Mouse (Mus musculus) neural tube, embryonic 11.5 days (tissue): ENCODE data around the gene Sema5a. TPM values are rescaled to one million over a fixed set of nuclear protein-coding genes. Genes with fewer than 3 reads are reported as not detected.

Experiments
- ATAC-seq: fragments of 200-750 bp; cut with Nextera tagmentation; 2 replicates; pipeline ENCODE4 v1.8.0; 2017; ENCODE audit warnings: moderate number of reproducible peaks, mild to moderate bottlenecking, moderate TSS enrichment, moderate library complexity; ENCODE audit not compliant: insufficient read depth, low FRiP score, low TSS enrichment
- DNase-seq: peaks from one replicate; pipeline ENCODE4 v3.0.0-alpha.2; 2015; ENCODE audit warnings: low spot score
- H3K27ac ChIP-seq: fragments of 300-500 bp; sonication (generic); 2 replicates; pipeline ENCODE4 v1.5.1; 2014; ENCODE audit warnings: low read depth, mild to moderate bottlenecking, low read length
- H3K27me3 ChIP-seq: fragments of 300-500 bp; sonication (generic); 2 replicates; pipeline ENCODE4 v1.6.1; 2014; ENCODE audit warnings: mild to moderate bottlenecking, low read length, mixed read lengths; ENCODE audit not compliant: control insufficient read depth, insufficient read depth
- H3K36me3 ChIP-seq: fragments of 300-500 bp; sonication (generic); 2 replicates; pipeline ENCODE4 v1.6.1; 2014; ENCODE audit warnings: mild to moderate bottlenecking, low read length, moderate library complexity, mixed read lengths; ENCODE audit not compliant: control insufficient read depth, insufficient read depth
- H3K4me1 ChIP-seq: fragments of 300-500 bp; sonication (generic); 2 replicates; pipeline ENCODE4 v1.6.1; 2014; ENCODE audit warnings: low read length, mixed read lengths; ENCODE audit not compliant: control insufficient read depth, insufficient read depth
- H3K4me2 ChIP-seq: fragments of 300-500 bp; sonication (generic); 2 replicates; pipeline ENCODE4 v1.6.1; 2014; ENCODE audit warnings: low read depth, mild to moderate bottlenecking, moderate library complexity
- H3K4me3 ChIP-seq: fragments of 300-500 bp; sonication (generic); 2 replicates; pipeline ENCODE4 v1.5.1; 2014; ENCODE audit warnings: low read depth, low read length
- H3K9ac ChIP-seq: fragments of 300-500 bp; sonication (generic); 2 replicates; pipeline ENCODE4 v1.6.1; 2014; ENCODE audit warnings: mild to moderate bottlenecking, low read length
- H3K9me3 ChIP-seq: fragments of 300-500 bp; sonication (generic); 2 replicates; pipeline ENCODE4 v1.6.1; 2016; ENCODE audit warnings: low read length; ENCODE audit not compliant: control insufficient read depth
- WGBS: fragments of 180-500 bp; shearing (Covaris S2); extraction: QIAGEN DNeasy Blood & Tissue Kit; methylation state at CpG from one replicate; pipeline ENCODE4 v1.1.7; 2014; 5-methylcytosine and 5-hydroxymethylcytosine counted together
- polyA plus RNA-seq: library from polyadenylated mRNA; unstranded; fragments of >200 nt; fragmentation: Nextera tagmentation; extraction: Ambion mirVana; gene quantifications from 2 replicates; pipeline ENCODE4 v1.2.1, GENCODE M21; 2014

The Sema5a gene
- polyA plus RNA-seq, 1 experiment from 2014 or later: 10.3 TPM

DNA sequence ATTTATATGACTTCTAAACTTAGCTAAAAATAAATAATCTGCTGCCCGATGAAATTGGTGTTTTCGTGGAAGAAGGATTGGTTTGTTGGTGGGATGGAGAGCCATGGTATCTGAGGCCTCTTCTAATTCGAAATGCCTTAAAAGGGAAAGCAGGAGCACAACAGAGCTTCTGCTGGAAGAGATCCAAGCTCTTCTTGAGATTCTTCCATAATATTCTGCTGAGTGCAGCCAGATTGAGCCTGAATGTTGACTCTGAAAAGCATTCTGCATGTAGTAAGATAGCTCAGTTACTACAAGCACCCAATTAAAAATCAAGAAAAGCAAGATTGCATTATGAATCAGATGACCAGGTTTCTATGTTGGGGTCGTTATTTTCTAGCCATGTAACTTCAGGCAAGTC, 36.8 kb downstream of the Sema5a start:
- Histone ChIP-seq H3K4me3 (no peak overlapping the region), H3K4me2 (no peak overlapping the region), H3K9me3 (no peaks in the 10 kb centered on the region), H3K36me3 (no peaks in the 10 kb centered on the region), H3K27me3 (no peaks in the 10 kb centered on the region), H3K27ac (no peak overlapping the region), H3K4me1 (peaks cover 3% of the 10 kb centered on the region; the same call in 1 of the 2 replicates), H3K9ac (no peak overlapping the region)
- WGBS: 91% methylated on average over 4 of the region's 4 CpGs
- ATAC-seq: no peak
- DNase-seq: no peak

DNA sequence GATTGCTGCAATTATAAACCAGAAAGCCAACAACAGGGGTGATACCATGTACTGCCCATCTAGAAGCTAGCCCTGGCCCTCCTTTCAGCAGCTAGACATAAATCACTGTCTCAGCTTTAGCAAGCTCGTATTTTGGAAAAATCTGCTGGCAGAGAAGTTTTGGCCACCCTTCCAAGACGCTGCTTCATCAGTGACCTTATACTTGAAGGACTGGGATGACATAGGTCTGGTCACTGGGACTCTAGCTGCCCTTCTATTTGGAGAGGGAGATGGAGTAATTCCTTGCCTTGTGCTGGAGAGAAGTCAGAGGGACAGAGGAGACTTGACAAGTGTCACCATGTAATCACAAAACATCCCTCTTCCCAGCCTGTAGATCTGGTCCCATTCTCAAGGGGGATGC, 40.1 kb downstream of the Sema5a start:
- H3K27ac ChIP-seq: no peak overlapping the region
- DNase-seq (no peak), ATAC-seq (no peak)
- no peak overlapping the region for H3K4me3 ChIP-seq
- H3K4me2 ChIP-seq: no peak overlapping the region
- 75% methylated on average over 2 of the region's 2 CpGs for WGBS
- no peaks in the 10 kb centered on the region for H3K9me3 ChIP-seq
- H3K9ac ChIP-seq: no peak overlapping the region
- no peaks in the 10 kb centered on the region for H3K4me1 ChIP-seq
- H3K27me3 ChIP-seq: no peaks in the 10 kb centered on the region
- no peaks in the 10 kb centered on the region for H3K36me3 ChIP-seq

DNA sequence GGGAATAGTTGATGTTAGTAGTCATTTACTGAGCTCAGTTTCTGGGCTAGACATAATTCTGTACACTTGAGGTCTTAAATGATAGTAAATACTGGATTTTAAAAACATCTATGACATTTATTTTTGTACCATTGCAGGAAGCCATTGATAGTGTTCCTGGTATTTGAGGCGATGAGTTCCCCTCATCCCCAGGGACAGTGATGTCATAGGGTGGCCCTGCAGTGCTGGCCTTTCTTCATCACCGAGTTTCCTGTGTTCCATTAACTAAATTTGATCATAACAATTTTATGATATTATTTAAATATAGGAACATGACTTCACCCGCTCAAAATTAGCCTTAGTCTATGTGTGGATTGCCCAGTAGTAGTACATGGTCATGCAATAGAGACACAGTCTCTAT, 41.7 kb downstream of the Sema5a start:
- DNase-seq (no peak), ATAC-seq (no peak)
- H3K4me1 ChIP-seq: no peaks in the 10 kb centered on the region
- no peaks in the 10 kb centered on the region for H3K36me3 ChIP-seq
- WGBS: 84% methylated on average over 3 of the region's 3 CpGs
- no peak overlapping the region for H3K4me3 ChIP-seq
- no peak overlapping the region for H3K27ac ChIP-seq
- H3K9me3 ChIP-seq: no peaks in the 10 kb centered on the region
- no peak overlapping the region for H3K9ac ChIP-seq
- H3K27me3 ChIP-seq: no peaks in the 10 kb centered on the region
- H3K4me2 ChIP-seq: no peak overlapping the region

DNA sequence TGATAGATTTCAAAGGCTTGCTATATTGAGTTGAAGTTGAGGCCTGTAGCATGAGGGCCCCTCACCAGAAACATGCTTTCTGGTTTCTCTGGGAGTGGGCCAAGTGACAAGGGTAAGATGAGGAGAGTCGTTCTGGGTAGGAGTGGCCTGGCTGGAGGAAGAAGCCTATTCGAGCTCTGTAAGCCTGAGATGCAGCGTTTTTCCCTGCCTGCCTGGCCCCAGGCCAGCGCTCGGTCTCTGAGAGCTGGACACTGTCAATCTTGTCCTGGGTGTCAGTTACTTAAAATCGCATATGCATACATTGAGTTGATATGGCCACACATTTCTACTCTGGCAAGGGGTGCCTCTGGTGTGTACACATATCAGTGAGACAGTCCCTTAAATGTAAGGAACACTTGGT, 43.9 kb downstream of the Sema5a start:
- no peak for DNase-seq
- 55% methylated on average over 6 of the region's 6 CpGs for WGBS

DNA sequence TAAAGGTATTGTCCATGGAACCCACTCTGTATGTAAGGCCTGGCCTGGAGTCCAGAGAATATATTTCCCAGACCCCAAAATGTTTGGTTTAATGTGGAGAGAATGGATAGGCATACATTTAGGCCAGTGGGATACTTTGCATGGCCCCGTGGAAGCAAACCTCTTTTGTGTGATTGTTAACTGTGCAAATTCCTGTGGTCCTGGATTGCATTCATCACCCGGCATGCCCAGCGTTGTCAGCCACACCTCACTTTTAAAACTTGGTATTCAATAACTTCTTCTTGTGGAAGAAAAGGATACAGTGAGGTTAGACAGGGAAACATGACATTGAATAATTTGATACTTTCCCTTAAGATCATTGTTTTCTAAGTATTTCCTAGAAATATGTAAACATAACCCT, 46.4 kb downstream of the Sema5a start:
- Histone ChIP-seq H3K4me2 (no peak overlapping the region), H3K27me3 (no peaks in the 10 kb centered on the region), H3K9me3 (no peaks in the 10 kb centered on the region), H3K4me1 (no peaks in the 10 kb centered on the region), H3K9ac (no peak overlapping the region), H3K27ac (no peak overlapping the region), H3K36me3 (no peaks in the 10 kb centered on the region), H3K4me3 (no peak overlapping the region)
- WGBS: 55% methylated on average over 3 of the region's 3 CpGs
- ATAC-seq: no peak
- DNase-seq: no peak

More for the DNA sequence above, 43.9 kb downstream of the Sema5a start:
- H3K4me2 ChIP-seq: no peak overlapping the region
- H3K9me3 ChIP-seq: no peaks in the 10 kb centered on the region
- H3K36me3 ChIP-seq: no peaks in the 10 kb centered on the region
- no peak overlapping the region for H3K4me3 ChIP-seq
- H3K4me1 ChIP-seq: no peaks in the 10 kb centered on the region
- no peak for ATAC-seq
- no peak overlapping the region for H3K27ac ChIP-seq
- no peak overlapping the region for H3K9ac ChIP-seq
- no peaks in the 10 kb centered on the region for H3K27me3 ChIP-seq

DNA sequence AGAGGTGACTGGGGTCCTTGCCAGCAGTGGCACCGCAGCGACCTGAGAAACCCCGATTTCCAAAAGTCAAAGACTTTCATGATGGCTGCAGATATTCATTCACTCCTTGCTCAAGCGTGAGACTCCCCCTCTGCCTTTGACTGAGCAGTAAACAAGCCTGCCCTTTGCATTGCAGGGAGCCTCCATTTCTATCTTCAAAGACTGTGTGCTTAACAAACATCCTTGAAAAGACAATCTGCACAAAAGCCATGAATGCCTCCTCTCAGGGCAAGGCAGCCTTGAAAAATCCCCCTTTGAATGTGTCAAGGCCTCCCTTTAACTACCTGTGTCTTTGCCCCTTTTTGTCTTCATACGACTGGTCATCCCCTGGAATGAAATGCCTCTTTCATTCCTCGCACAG, 51.9 kb downstream of the Sema5a start:
- Histone ChIP-seq H3K9me3 (no peaks in the 10 kb centered on the region), H3K4me2 (no peak overlapping the region), H3K27ac (no peak overlapping the region), H3K27me3 (no peaks in the 10 kb centered on the region), H3K4me1 (0 out of 2 replicates have a peak, but pooled peaks cover 3% of the 10 kb centered on the region), H3K4me3 (no peak overlapping the region), H3K36me3 (no peaks in the 10 kb centered on the region), H3K9ac (no peak overlapping the region)
- no peak for ATAC-seq
- 47% methylated on average over 6 of the region's 6 CpGs for WGBS
- DNase-seq: no peak

DNA sequence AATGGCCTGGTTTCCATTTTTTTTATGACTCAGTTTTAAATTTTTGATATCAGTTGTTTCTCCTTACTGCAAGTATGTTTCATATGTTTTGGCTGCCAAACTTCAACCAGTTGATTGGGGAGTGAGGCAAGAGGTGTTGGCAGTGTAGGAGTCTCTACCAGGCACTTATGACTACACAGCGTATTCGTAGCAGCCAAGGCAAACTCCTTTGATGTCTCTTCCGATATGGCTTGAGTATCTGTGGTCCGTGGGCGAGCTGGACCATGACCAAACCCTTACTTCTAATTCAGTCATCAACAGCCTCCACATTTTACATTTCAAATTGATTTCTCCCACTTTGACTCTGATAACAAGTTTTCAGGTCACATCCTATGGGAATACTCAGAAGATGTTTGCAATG, 52.7 kb downstream of the Sema5a start:
- H3K9ac ChIP-seq: no peak overlapping the region
- H3K36me3 ChIP-seq: no peaks in the 10 kb centered on the region
- H3K9me3 ChIP-seq: no peaks in the 10 kb centered on the region
- H3K4me2 ChIP-seq: no peak overlapping the region
- H3K27me3 ChIP-seq: no peaks in the 10 kb centered on the region
- 0 out of 2 replicates have a peak, but pooled peaks cover 3% of the 10 kb centered on the region for H3K4me1 ChIP-seq
- H3K4me3 ChIP-seq: no peak overlapping the region
- WGBS: 91% methylated on average over 5 of the region's 5 CpGs
- no peak for ATAC-seq
- DNase-seq: no peak
- no peak overlapping the region for H3K27ac ChIP-seq

DNA sequence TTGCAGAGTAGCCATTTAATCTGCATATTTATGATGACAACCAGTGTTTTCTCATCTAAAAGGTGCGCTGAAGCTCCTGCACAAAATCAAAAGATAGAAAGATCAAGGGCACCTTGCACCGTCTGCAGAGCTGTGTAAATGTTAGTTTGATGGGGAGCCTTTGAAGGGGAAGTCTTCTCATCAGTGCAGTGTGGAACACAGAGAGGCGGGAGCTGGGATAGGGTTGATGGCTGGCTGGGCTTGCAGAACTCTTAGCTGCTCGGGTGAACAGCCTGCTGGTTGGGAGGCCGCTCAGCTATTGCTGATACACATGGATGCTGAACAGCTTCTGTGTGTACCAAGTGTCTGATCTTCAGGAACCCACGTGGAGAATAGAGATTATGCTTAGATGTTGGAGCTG, 53.9 kb downstream of the Sema5a start:
- ATAC-seq (no peak), DNase-seq (no peak)
- H3K4me3 ChIP-seq: no peak overlapping the region
- H3K27ac ChIP-seq: no peak overlapping the region
- 0 out of 2 replicates have a peak, but pooled peaks cover 3% of the 10 kb centered on the region for H3K4me1 ChIP-seq
- no peaks in the 10 kb centered on the region for H3K36me3 ChIP-seq
- H3K9me3 ChIP-seq: no peaks in the 10 kb centered on the region
- no peaks in the 10 kb centered on the region for H3K27me3 ChIP-seq
- H3K4me2 ChIP-seq: no peak overlapping the region
- WGBS: 67% methylated on average over 6 of the region's 6 CpGs
- no peak overlapping the region for H3K9ac ChIP-seq

DNA sequence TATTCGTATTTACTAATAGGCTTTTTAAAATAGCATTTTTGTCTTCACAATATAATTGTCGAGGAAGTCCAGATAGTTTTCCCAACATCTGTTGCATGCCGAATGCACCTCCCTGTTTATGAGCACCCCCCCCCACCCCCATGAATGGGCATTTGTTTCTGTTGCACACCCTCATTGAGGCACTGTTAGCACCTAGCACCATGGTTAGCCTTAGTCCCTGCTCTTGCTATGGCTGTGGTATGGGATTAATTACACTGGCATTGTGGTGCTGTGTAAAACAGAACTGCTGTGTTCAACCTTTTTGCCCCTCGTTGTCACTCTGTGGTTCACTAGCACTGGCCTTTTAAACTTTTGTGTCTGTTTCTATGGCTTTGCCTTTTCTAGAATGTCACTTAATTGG, 56.4 kb downstream of the Sema5a start:
- Histone ChIP-seq H3K9ac (no peak overlapping the region), H3K4me1 (0 out of 2 replicates have a peak, but pooled peaks cover 3% of the 10 kb centered on the region), H3K9me3 (no peaks in the 10 kb centered on the region), H3K36me3 (no peaks in the 10 kb centered on the region), H3K27me3 (no peaks in the 10 kb centered on the region), H3K4me3 (no peak overlapping the region), H3K4me2 (no peak overlapping the region), H3K27ac (no peak overlapping the region)
- 71% methylated on average over 4 of the region's 4 CpGs for WGBS
- ATAC-seq: no peak
- DNase-seq: no peak
